Mouse (Mus musculus): ENCODE data around the gene Sh3bp5l.

DNA sequence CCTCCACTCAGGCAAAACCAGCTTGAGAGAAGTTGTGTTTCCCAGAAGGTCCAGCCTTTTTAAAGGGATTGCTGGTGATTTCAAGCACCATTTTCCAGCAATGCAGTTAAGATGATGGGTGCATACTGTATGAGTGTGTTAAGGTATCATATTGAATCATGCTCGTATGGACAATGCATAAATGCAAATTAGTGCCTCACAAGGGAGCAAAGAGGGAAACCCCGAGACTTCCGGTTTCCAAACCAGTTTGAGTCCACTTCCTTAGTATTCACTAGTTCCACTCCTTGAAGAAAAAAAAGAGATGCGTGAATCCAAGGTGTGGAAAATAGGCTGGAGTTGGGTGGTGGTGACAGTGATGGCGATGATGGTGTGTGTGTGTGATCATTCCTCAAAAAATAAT lies 48.0 kb upstream of the Sh3bp5l start:
- TF ChIP-seq CTCF (IDR thresholded peaks at IDR 0.05; ENCODE audit: low read depth, low read length) (no peak), GATA2 (IDR thresholded peaks at IDR 0.05; ENCODE audit: borderline replicate concordance, low read depth, low read length) (no peak), GATA1 (IDR thresholded peaks at IDR 0.05; ENCODE audit: borderline replicate concordance, low read length) (no peak)

All from G1E (cell line).